Mouse (Mus musculus): ENCODE measurements at regions not wholly inside any gene's neighbourhood (a gene's known extent, or its start where the extent isn't known, plus 50 kb on each side); places are given as distances from the start of the nearest gene placed in this dataset.
A peak's percentile ranks its signal among the peaks of the same experiment; 100 is the strongest.

DNA sequence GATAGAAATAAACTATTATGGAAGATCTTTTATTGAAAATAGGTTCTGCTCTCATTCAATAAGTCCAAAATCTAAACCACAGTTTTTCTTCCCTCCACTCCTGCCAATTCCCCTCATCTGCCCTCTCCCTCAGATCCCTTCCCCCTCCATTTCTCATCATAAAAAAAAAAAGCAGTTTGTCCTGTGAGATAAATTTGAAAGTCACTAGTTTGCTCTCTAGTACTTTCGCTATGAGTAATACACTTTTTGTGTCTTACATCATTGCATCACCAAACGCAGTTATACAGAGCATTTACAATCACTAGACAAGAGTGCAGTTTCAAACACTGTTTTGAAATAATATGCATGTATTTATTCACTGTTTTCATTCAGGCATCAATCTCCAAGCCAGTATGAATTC is 980.5 kb downstream of the Galc start:
- Histone ChIP-seq H3K4me3 (ENCODE audit: low read depth, low read length) (no peak overlapping the region), H3K4me2 (replicated peaks; ENCODE audit: low read depth) (no peak overlapping the region), H3K27ac (replicated peaks) (no peak overlapping the region), H3K27me3 (ENCODE audit: control insufficient read depth, insufficient read depth, low read length) (no peaks in the 10 kb centered on the region), H3K36me3 (ENCODE audit: control insufficient read depth, insufficient read depth, low read length) (no peaks in the 10 kb centered on the region), H3K4me1 (replicated peaks; ENCODE audit: control insufficient read depth, insufficient read depth) (no peaks in the 10 kb centered on the region), H3K9ac (ENCODE audit: low read length) (no peak overlapping the region), H3K9me3 (ENCODE audit: control insufficient read depth, low read length) (no peaks in the 10 kb centered on the region)
- no peak for ATAC-seq (ENCODE audit: low FRiP score, low TSS enrichment)
- no peak for DNase-seq (ENCODE audit: low spot score)
- WGBS = 69% methylated on average over 2 of the region's 2 CpGs
- TF ChIP-seq CTCF (IDR thresholded peaks at IDR 0.05; ENCODE audit: low read depth) (no peak), EP300 (optimal IDR thresholded peaks at IDR 0.05) (no peak)

DNA sequence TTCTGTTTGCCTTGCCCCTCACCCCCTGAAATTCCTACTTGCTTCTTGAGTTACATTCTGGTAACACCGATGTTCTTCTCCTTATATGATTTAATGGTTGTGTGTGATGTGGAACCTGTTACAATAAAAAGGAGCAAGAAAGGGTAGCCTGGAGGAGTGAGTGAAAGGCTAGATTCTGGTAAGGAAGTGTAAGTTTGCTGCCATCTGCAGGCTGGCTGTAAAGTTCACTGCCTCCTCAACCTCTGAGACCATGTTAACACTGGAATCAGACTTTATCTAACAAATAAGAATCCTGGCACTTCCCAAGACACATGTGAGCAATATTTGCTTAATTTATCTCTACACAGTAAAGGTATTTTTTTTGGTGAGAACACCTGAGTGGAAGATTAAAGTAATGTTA is 980.9 kb downstream of the Galc start:
- Histone ChIP-seq H3K27me3 (ENCODE audit: control insufficient read depth, insufficient read depth, low read length) (no peaks in the 10 kb centered on the region), H3K27ac (replicated peaks) (no peak overlapping the region), H3K36me3 (ENCODE audit: control insufficient read depth, insufficient read depth, low read length) (no peaks in the 10 kb centered on the region), H3K9me3 (ENCODE audit: control insufficient read depth, low read length) (no peaks in the 10 kb centered on the region), H3K9ac (ENCODE audit: low read length) (no peak overlapping the region), H3K4me3 (ENCODE audit: low read depth, low read length) (no peak overlapping the region), H3K4me2 (replicated peaks; ENCODE audit: low read depth) (no peak overlapping the region), H3K4me1 (replicated peaks; ENCODE audit: control insufficient read depth, insufficient read depth) (no peaks in the 10 kb centered on the region)
- no peak for TF ChIP-seq EP300 (optimal IDR thresholded peaks at IDR 0.05)
- TF ChIP-seq CTCF (IDR thresholded peaks at IDR 0.05; ENCODE audit: low read depth) = peak; percentile 49
- ATAC-seq (ENCODE audit: low FRiP score, low TSS enrichment) = no peak
- 52% methylated on average over 1 of the region's 1 CpGs for WGBS
- no peak for DNase-seq (ENCODE audit: low spot score)
